In genomic region chr12:100198967-100199660, GRCm38 (mm10) we compare ENCODE assay signal across 8 mouse cellular contexts. TPM values are rescaled to one million over a fixed set of nuclear protein-coding genes. Genes with fewer than 3 reads are reported as not detected.
DNase-seq lines count a peak whose midpoint lies in the region; ATAC-seq lines count a peak whose summit lies in the region.

TSS of gene Calm1 (plus strand) at chr12:100199435.

- WGBS in embryonic facial prominence, embryonic 12.5 days: under 1% methylated on average over 58 of the region's 58 CpGs
- WGBS in limb, embryonic 12.5 days: 1% methylated on average over 56 of the region's 58 CpGs
- under 1% methylated on average over 58 of the region's 58 CpGs for WGBS in midbrain, embryonic 14.5 days

- H3K4me1 ChIP-seq in embryonic facial prominence, embryonic 12.5 days: peaks cover 13% of the 10 kb centered on the region; the same call in 1 of the 2 replicates
- peaks cover 43% of the 10 kb centered on the region for H3K4me1 ChIP-seq in limb, embryonic 12.5 days (replicated peaks)
- peaks cover 10% of the 10 kb centered on the region for H3K4me1 ChIP-seq in midbrain, embryonic 14.5 days (ENCODE audit: control insufficient read depth, insufficient read depth, low read length)

- peak within 1 kb of the TSS; percentile 93 for H3K9ac ChIP-seq in embryonic facial prominence, embryonic 12.5 days
- H3K9ac ChIP-seq in limb, embryonic 12.5 days (replicated peaks): peak within 1 kb of the TSS; percentile 96
- H3K9ac ChIP-seq in midbrain, embryonic 14.5 days (replicated peaks; ENCODE audit: low read length): peak within 1 kb of the TSS; percentile 97

- H3K27me3 ChIP-seq in embryonic facial prominence, embryonic 12.5 days: no peaks in the 10 kb centered on the region
- H3K27me3 ChIP-seq in limb, embryonic 12.5 days: no peaks in the 10 kb centered on the region
- H3K27me3 ChIP-seq in midbrain, embryonic 14.5 days (ENCODE audit: control insufficient read depth, insufficient read depth, low read length): no peaks in the 10 kb centered on the region

- peak within 1 kb of the TSS; percentile 91 for H3K4me2 ChIP-seq in embryonic facial prominence, embryonic 12.5 days (replicated peaks)
- H3K4me2 ChIP-seq in limb, embryonic 12.5 days: peak within 1 kb of the TSS; percentile 95
- H3K4me2 ChIP-seq in midbrain, embryonic 14.5 days (ENCODE audit: low read length): peak within 1 kb of the TSS; percentile 90

- peak; percentile 79 for ATAC-seq in embryonic facial prominence, embryonic 12.5 days (ENCODE audit: insufficient number of reproducible peaks, insufficient read depth, low FRiP score, low TSS enrichment)
- peak; percentile 85 for ATAC-seq in limb, embryonic 12.5 days (ENCODE audit: insufficient number of reproducible peaks, insufficient read depth, low FRiP score, low TSS enrichment, low read depth)
- ATAC-seq in midbrain, embryonic 14.5 days (ENCODE audit: low FRiP score, low TSS enrichment): peak; percentile 88

- peak; percentile 83 for DNase-seq in 3T3-L1 (ENCODE audit: low read depth, low spot score)
- DNase-seq in adrenal gland, postnatal 25 days: peak; percentile 96
- DNase-seq in heart, adult 11 months: peak; percentile 99
- DNase-seq in kidney, adult 11 months: peak; percentile 88
- DNase-seq in midbrain, embryonic 14.5 days: peak; percentile 97
- peak; percentile 90 for DNase-seq in spleen, adult 12 weeks (ENCODE audit: low spot score)

- H3K36me3 ChIP-seq in embryonic facial prominence, embryonic 12.5 days: peaks cover 15% of the 10 kb centered on the region
- peaks cover 18% of the 10 kb centered on the region for H3K36me3 ChIP-seq in limb, embryonic 12.5 days
- peaks cover 19% of the 10 kb centered on the region for H3K36me3 ChIP-seq in midbrain, embryonic 14.5 days (ENCODE audit: control insufficient read depth, insufficient read depth, low read length)

- peak within 1 kb of the TSS; percentile 99 for H3K4me3 ChIP-seq in embryonic facial prominence, embryonic 12.5 days
- H3K4me3 ChIP-seq in limb, embryonic 12.5 days (replicated peaks): peak within 1 kb of the TSS; percentile 99
- H3K4me3 ChIP-seq in midbrain, embryonic 14.5 days (replicated peaks; ENCODE audit: low read depth, low read length): peak within 1 kb of the TSS; percentile 99

- no peaks in the 10 kb centered on the region for H3K9me3 ChIP-seq in embryonic facial prominence, embryonic 12.5 days
- no peaks in the 10 kb centered on the region for H3K9me3 ChIP-seq in limb, embryonic 12.5 days
- no peaks in the 10 kb centered on the region for H3K9me3 ChIP-seq in midbrain, embryonic 14.5 days (ENCODE audit: control insufficient read depth, low read length)

- H3K27ac ChIP-seq in embryonic facial prominence, embryonic 12.5 days: peak within 1 kb of the TSS; percentile 91
- H3K27ac ChIP-seq in limb, embryonic 12.5 days: peak within 1 kb of the TSS; percentile 87
- peak within 1 kb of the TSS; percentile 88 for H3K27ac ChIP-seq in midbrain, embryonic 14.5 days (replicated peaks; ENCODE audit: low read depth, low read length)

RNA-seq across cellular contexts. Expression of gene Calm1, which starts in this region (rescaled TPM):
- total RNA-seq in adrenal gland, postnatal 25 days (2021): 302 and 339 TPM in 2 replicates
- 1,186 and 1,211 TPM in 2 replicates for polyA plus RNA-seq in embryonic facial prominence, embryonic 12.5 days (2016; fragmentation: Nextera tagmentation; extraction: Ambion mirVana)
- 1,129 and 1,141 TPM in 2 replicates for polyA plus RNA-seq in limb, embryonic 12.5 days (2016; fragmentation: Nextera tagmentation; extraction: Ambion mirVana)
- 2,581 and 2,856 TPM in 2 replicates for polyA plus RNA-seq in midbrain, embryonic 14.5 days (2014; fragmentation: Nextera tagmentation; extraction: Ambion mirVana)

Comparison
In these comparisons a context has a peak if more than half of its experiments do, and no peak if none do; other contexts are left out.
1. Peak in every context shown above with its lines: DNase-seq, ATAC-seq, H3K4me3 ChIP-seq and H3K27ac ChIP-seq.